Mouse (Mus musculus) E14TG2a.4 (cell line): ENCODE measurements at regions not wholly inside any gene's neighbourhood (a gene's known extent, or its start where the extent isn't known, plus 50 kb on each side); places are given as distances from the start of the nearest gene placed in this dataset.
"Not testable (repeated sequence)": the region's sequence is repeated elsewhere in the genome, so short reads cannot be mapped to it uniquely, and the experiment has no call there.

ENCODE experiments used
- H3K27me3 ChIP-seq: 2 replicates; pipeline ENCODE4 v1.6.1; 2014; ENCODE audit warnings: low read length, control low read depth; ENCODE audit not compliant: insufficient read depth
- H3K36me3 ChIP-seq: 2 replicates; pipeline ENCODE4 v1.6.1; 2014; ENCODE audit warnings: low read length, control low read depth; ENCODE audit not compliant: insufficient read depth
- H3K4me1 ChIP-seq: replicated peaks from 2 replicates; pipeline ENCODE4 v1.6.1; 2014; ENCODE audit warnings: low read depth, low read length, control low read depth
- H3K4me3 ChIP-seq: replicated peaks from 2 replicates; pipeline ENCODE4 v1.5.1; 2014; ENCODE audit warnings: mild to moderate bottlenecking, low read length
- H3K9me3 ChIP-seq: 2 replicates; pipeline ENCODE4 v1.6.1; 2014; ENCODE audit warnings: low read length, control low read depth
- CTCF ChIP-seq: conservative IDR thresholded peaks from 2 replicates; pipeline ENCODE4 v1.5.1; 2014; ENCODE audit warnings: low read length
- NANOG ChIP-seq: IDR thresholded peaks from 2 replicates; pipeline ENCODE4 v1.6.1; 2014; ENCODE audit warnings: borderline replicate concordance, low read length, mixed read lengths
- POU5F1 ChIP-seq: IDR thresholded peaks from 2 replicates; pipeline ENCODE4 v1.6.1; 2014; ENCODE audit warnings: low read length, borderline replicate concordance

DNA sequence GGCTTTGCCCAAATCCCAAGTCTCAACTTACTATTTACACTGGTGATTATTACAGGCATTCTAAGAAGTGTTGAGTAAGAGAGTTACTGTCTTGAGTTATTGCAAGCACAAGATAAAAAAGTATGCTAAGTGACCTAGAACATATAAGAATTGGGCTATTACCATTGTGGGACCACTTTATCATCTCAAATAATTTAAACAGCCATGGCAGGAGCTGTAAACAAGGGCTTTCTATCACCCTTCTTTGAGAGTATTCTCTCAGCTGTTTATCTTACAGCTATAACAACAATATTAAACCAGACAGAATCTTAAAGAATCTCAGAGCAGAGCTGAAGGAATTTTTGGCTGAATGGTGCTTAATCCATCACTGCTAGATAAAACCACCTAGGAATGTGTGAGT, 94.2 kb upstream of the Mpdz start:
- no peak overlapping the region for H3K4me3 ChIP-seq
- no peak for TF ChIP-seq NANOG
- H3K36me3 ChIP-seq, result no peaks in the 10 kb centered on the region
- no peaks in the 10 kb centered on the region for H3K27me3 ChIP-seq
- no peaks in the 10 kb centered on the region for H3K9me3 ChIP-seq
- H3K4me1 ChIP-seq, result no peaks in the 10 kb centered on the region

DNA sequence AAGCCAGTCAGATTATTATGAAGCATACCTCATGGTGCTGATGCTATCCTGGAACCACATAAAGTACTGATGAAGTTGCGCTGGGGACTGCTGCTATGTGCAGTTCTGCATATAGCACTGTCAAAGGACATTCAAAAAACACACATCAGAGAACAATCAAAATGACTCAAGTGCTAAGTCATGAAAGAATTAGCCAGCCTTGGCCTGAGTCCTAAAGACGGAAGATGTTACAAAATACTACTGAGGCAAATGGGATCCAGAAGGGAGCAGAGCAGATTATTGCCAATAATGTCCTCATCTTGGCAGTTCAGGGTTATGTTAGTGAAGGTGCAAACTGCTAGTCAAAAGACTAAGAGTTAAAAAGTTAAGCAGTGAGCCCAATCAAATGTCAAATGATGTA, 87.9 kb upstream of the Mpdz start:
- Histone ChIP-seq H3K27me3 (no peaks in the 10 kb centered on the region), H3K36me3 (no peaks in the 10 kb centered on the region), H3K9me3 (no peaks in the 10 kb centered on the region), H3K4me1 (no peaks in the 10 kb centered on the region), H3K4me3 (no peak overlapping the region)
- TF ChIP-seq NANOG (no peak), POU5F1 (no peak), CTCF (no peak)

DNA sequence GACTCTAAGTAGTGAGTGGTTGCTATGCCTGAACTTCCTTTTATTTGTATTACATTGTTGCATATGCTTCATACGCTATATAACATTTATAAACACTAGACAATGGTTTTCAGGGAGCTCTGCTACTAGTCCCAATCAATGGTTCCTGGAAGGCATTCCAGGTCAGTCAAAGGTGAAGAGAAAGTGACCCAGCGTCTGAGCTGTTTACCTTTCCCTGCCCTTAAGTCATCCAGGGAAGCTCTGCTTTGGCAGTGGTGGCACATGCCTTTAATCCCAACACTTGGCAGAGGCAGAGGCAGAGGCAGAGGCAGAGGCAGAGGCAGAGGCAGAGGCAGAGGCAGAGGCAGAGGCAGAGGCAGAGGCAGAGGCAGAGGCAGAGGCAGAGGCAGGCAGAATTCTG, 76.5 kb upstream of the Mpdz start:
- not testable (repeated sequence) for H3K4me3 ChIP-seq, H3K36me3 ChIP-seq, H3K27me3 ChIP-seq, H3K4me1 ChIP-seq, H3K9me3 ChIP-seq

- Histone ChIP-seq H3K4me1 (no peaks in the 10 kb centered on the region), H3K4me3 (no peak overlapping the region)
These were observed 71.9 kb upstream of the Mpdz start for GRCm38 (mm10) chr4:81514547-81514946.

GRCm38 (mm10) chr4:81512396-81512795, 69.8 kb upstream of the Mpdz start:
- Histone ChIP-seq H3K36me3 (no peaks in the 10 kb centered on the region), H3K27me3 (no peaks in the 10 kb centered on the region), H3K9me3 (no peaks in the 10 kb centered on the region), H3K4me1 (no peaks in the 10 kb centered on the region), H3K4me3 (no peak overlapping the region)
- TF ChIP-seq POU5F1 (no peak), CTCF (no peak), NANOG (no peak)

More at GRCm38 (mm10) chr4:81514547-81514946, 71.9 kb upstream of the Mpdz start:
- Histone ChIP-seq H3K9me3 (no peaks in the 10 kb centered on the region), H3K27me3 (no peaks in the 10 kb centered on the region), H3K36me3 (no peaks in the 10 kb centered on the region)
- TF ChIP-seq NANOG, result no peak
- no peak for TF ChIP-seq POU5F1
- no peak for TF ChIP-seq CTCF

GRCm38 (mm10) chr4:81508776-81509175, 66.2 kb upstream of the Mpdz start:
- no peak for TF ChIP-seq POU5F1
- TF ChIP-seq CTCF, result no peak
- TF ChIP-seq NANOG, result no peak

GRCm38 (mm10) chr4:81506841-81507240, 64.2 kb upstream of the Mpdz start:
- H3K4me3 ChIP-seq, result no peak overlapping the region
- TF ChIP-seq POU5F1, result no peak
- TF ChIP-seq NANOG, result no peak
- no peak for TF ChIP-seq CTCF
- H3K9me3 ChIP-seq, result no peaks in the 10 kb centered on the region
- no peaks in the 10 kb centered on the region for H3K4me1 ChIP-seq
- no peaks in the 10 kb centered on the region for H3K27me3 ChIP-seq
- no peaks in the 10 kb centered on the region for H3K36me3 ChIP-seq

More at GRCm38 (mm10) chr4:81508776-81509175, 66.2 kb upstream of the Mpdz start:
- Histone ChIP-seq H3K4me3 (no peak overlapping the region), H3K9me3 (no peaks in the 10 kb centered on the region), H3K36me3 (no peaks in the 10 kb centered on the region), H3K27me3 (no peaks in the 10 kb centered on the region), H3K4me1 (no peaks in the 10 kb centered on the region)

- H3K9me3 ChIP-seq, result no peaks in the 10 kb centered on the region
- no peaks in the 10 kb centered on the region for H3K36me3 ChIP-seq
- no peaks in the 10 kb centered on the region for H3K27me3 ChIP-seq
- H3K4me1 ChIP-seq, result no peaks in the 10 kb centered on the region
- no peak for TF ChIP-seq POU5F1
- TF ChIP-seq CTCF, result no peak
- TF ChIP-seq NANOG, result no peak
- no peak overlapping the region for H3K4me3 ChIP-seq
These were observed 63.7 kb upstream of the Mpdz start for GRCm38 (mm10) chr4:81506306-81506705.

- Histone ChIP-seq H3K4me3 (no peak overlapping the region), H3K9me3 (no peaks in the 10 kb centered on the region), H3K4me1 (no peaks in the 10 kb centered on the region), H3K27me3 (no peaks in the 10 kb centered on the region), H3K36me3 (no peaks in the 10 kb centered on the region)
- TF ChIP-seq CTCF (no peak), NANOG (no peak), POU5F1 (no peak)
These were observed 62.5 kb upstream of the Mpdz start for GRCm38 (mm10) chr4:81505096-81505495.

GRCm38 (mm10) chr4:81503941-81504340, 61.3 kb upstream of the Mpdz start:
- Histone ChIP-seq H3K9me3 (no peaks in the 10 kb centered on the region), H3K4me1 (no peaks in the 10 kb centered on the region), H3K36me3 (no peaks in the 10 kb centered on the region), H3K4me3 (no peak overlapping the region), H3K27me3 (no peaks in the 10 kb centered on the region)
- TF ChIP-seq POU5F1, result no peak
- no peak for TF ChIP-seq NANOG
- TF ChIP-seq CTCF, result no peak
